Mouse (Mus musculus) lung, postnatal 0 days (tissue): Measurements from ENCODE around the gene Foxa2.

Source experiments
- CTCF ChIP-seq: IDR thresholded peaks from 2 replicates; pipeline ENCODE4 v1.5.1; 2016; ENCODE audit warnings: antibody characterized with exemption, mild to moderate bottlenecking
- EP300 ChIP-seq: IDR thresholded peaks from 2 replicates; pipeline ENCODE4 v1.6.1; 2016; ENCODE audit warnings: antibody characterized with exemption, mild to moderate bottlenecking, control low read depth

DNA sequence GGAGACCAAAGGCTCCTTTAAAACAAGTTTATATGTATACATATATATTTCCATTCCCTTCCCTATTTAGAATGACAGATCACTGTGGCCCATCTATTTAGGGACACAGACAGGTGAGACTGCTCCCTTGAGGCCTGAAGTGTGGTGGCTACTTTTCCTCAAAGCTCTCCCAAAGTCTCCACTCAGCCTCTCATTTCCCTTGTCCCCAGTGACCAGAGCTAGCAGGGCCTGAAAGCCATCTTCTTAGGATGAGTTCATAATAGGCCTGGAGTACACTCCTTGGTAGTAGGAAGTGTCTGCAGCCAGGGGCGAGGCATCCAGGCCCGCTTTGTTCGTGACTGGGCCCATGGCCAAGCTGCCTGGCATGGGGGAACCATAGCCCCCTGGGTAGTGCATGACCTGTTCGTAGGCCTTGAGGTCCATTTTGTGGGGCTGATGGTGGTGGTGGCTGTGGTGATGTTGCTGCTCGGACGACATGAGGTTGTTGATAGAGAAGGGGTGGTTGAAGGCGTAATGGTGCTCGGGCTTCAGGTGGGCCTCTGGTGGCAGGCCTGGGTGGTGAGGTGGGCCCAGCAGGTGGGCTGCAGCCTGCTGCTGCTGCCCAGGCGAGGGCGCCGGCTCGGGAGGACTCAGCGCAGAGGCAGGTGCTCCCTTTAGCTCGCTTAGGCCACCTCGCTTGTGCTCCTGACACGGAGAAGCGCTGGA lies 3.3 kb downstream of the Foxa2 start:
- no peak for TF ChIP-seq CTCF
- TF ChIP-seq EP300: no peak
